Mouse (Mus musculus): ENCODE measurements around the gene Ing5.

DNA sequence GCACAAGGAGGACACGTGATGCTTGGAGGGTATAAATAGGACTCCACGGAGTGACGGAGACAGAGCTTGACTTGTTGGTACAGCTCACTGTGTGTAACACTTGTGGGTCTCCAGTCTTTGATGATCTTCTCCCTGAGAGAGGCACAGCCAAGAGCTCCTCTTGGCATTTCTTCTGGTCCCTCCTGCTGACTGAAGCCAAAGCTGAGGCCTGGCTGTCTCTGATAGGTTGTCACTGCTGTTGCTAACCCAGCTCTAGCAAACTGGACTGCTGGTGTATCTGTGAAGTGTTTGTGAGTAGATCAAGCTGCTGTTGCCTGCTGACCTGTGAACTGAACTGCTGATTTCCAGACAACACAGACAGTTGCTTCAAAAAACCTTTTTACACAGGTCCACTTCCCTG, 33.9 kb upstream of the Ing5 start:
- TF ChIP-seq CTCF (IDR thresholded peaks at IDR 0.05; ENCODE audit: extremely low read depth, insufficient read depth, low read length) (no peak), POLR2A (IDR thresholded peaks at IDR 0.05; ENCODE audit: extremely low read depth, insufficient read depth, low read length) (no peak)

Measured in cortical plate, adult 2 months (tissue).